Mouse (Mus musculus) erythroblast, embryonic 14.5 days (primary cell): ENCODE results near the gene Gcdh.

ENCODE experiments used
- GATA1 ChIP-seq: IDR thresholded peaks from 2 replicates; pipeline ENCODE4 v1.6.1; 2012; ENCODE audit warnings: low read length, inconsistent platforms, mixed read lengths
- TAL1 ChIP-seq: IDR thresholded peaks from 3 replicates; pipeline ENCODE4 v1.6.1; 2012; ENCODE audit warnings: low read length, inconsistent platforms, mixed read lengths

GRCm38 (mm10) chr8:84934860-84935259 lies 41.1 kb upstream of the Gcdh start:
- TF ChIP-seq GATA1 = no peak
- no peak for TF ChIP-seq TAL1
